Mouse (Mus musculus): ENCODE measurements at regions not wholly inside any gene's neighbourhood (a gene's known extent, or its start where the extent isn't known, plus 50 kb on each side); places are given as distances from the start of the nearest gene placed in this dataset.

GRCm38 (mm10) chr8:92133484-92134406 is 223.7 kb upstream of the Irx5 start:
- DNase-seq (ENCODE audit: low read depth, low spot score): no peak

- no peak for DNase-seq (ENCODE audit: low read depth, low spot score)
These were observed 224.5 kb upstream of the Irx5 start for GRCm38 (mm10) chr8:92132949-92133348.

- DNase-seq (ENCODE audit: low read depth, low spot score): no peak
These were observed 224.9 kb upstream of the Irx5 start for GRCm38 (mm10) chr8:92132526-92132925.

GRCm38 (mm10) chr8:92130025-92130557 is 227.3 kb upstream of the Irx5 start:
- DNase-seq (ENCODE audit: low read depth, low spot score): no peak

- DNase-seq (ENCODE audit: low read depth, low spot score): no peak
These were observed 228.0 kb upstream of the Irx5 start for GRCm38 (mm10) chr8:92129241-92130015.

- no peak for DNase-seq (ENCODE audit: low read depth, low spot score)
These were observed 231.8 kb upstream of the Irx5 start for GRCm38 (mm10) chr8:92125631-92126030.

GRCm38 (mm10) chr8:92121296-92121695 is 236.1 kb upstream of the Irx5 start:
- DNase-seq (ENCODE audit: low read depth, low spot score): no peak

GRCm38 (mm10) chr8:92115479-92116267 is 241.8 kb upstream of the Irx5 start:
- no peak for DNase-seq (ENCODE audit: low read depth, low spot score)

GRCm38 (mm10) chr8:92114311-92115275 is 242.8 kb upstream of the Irx5 start:
- DNase-seq (ENCODE audit: low read depth, low spot score): no peak

- no peak for DNase-seq (ENCODE audit: low read depth, low spot score)
These were observed 243.5 kb upstream of the Irx5 start for GRCm38 (mm10) chr8:92113901-92114300.

- DNase-seq (ENCODE audit: low read depth, low spot score): no peak
These were observed 244.0 kb upstream of the Irx5 start for GRCm38 (mm10) chr8:92113386-92113785.

- no peak for DNase-seq (ENCODE audit: low read depth, low spot score)
These were observed 252.9 kb upstream of the Irx5 start for GRCm38 (mm10) chr8:92104561-92104960.

- DNase-seq (ENCODE audit: low read depth, low spot score): no peak
These were observed 254.9 kb upstream of the Irx5 start for GRCm38 (mm10) chr8:92102521-92102920.

GRCm38 (mm10) chr8:92095276-92095675 is 262.1 kb upstream of the Irx5 start:
- DNase-seq (ENCODE audit: low read depth, low spot score): no peak

GRCm38 (mm10) chr8:92084124-92084523 is 273.3 kb upstream of the Irx5 start:
- DNase-seq (ENCODE audit: low read depth, low spot score): no peak

GRCm38 (mm10) chr8:92081900-92082299 is 275.5 kb upstream of the Irx5 start:
- DNase-seq (ENCODE audit: low read depth, low spot score): no peak

GRCm38 (mm10) chr8:92080852-92081251 is 276.6 kb upstream of the Irx5 start:
- DNase-seq (ENCODE audit: low read depth, low spot score): no peak

GRCm38 (mm10) chr8:92077611-92078010 is 275.7 kb upstream of the Irx3 start:
- DNase-seq (ENCODE audit: low read depth, low spot score): no peak

- DNase-seq (ENCODE audit: low read depth, low spot score): no peak
These were observed 270.4 kb upstream of the Irx3 start for GRCm38 (mm10) chr8:92072254-92072615.

All from embryo, embryonic 11.5 days (tissue).